Mouse (Mus musculus) CH12.LX (cell line): ENCODE results near the gene Itgb3.
A peak's percentile ranks its signal among the peaks of the same experiment; 100 is the strongest.

Experiments
- CHD2 ChIP-seq: IDR thresholded peaks from 2 replicates; pipeline ENCODE4 v1.6.1; 2011; ENCODE audit warnings: low read length, improper control_type of control experiment
- CTCF ChIP-seq, 2 experiments: IDR thresholded peaks in 1 of 2; conservative IDR thresholded peaks in 1 of 2; 2 replicates each; pipeline ENCODE4 v1.5.1; 2011 to 2012; ENCODE audit warnings: low read depth in 2 of 2, low read length in 2 of 2, improper control_type of control experiment in 1 of 2, inconsistent platforms in 1 of 2, mild to moderate bottlenecking in 1 of 2, moderate library complexity in 1 of 2
- EP300 ChIP-seq: IDR thresholded peaks from 2 replicates; pipeline ENCODE4 v1.6.1; 2011; ENCODE audit warnings: low read length, improper control_type of control experiment
- GABPA ChIP-seq: IDR thresholded peaks from 2 replicates; pipeline ENCODE4 v1.6.1; 2012; ENCODE audit warnings: low read depth, low read length, improper control_type of control experiment, inconsistent platforms; ENCODE audit not compliant: insufficient replicate concordance
- MAFK ChIP-seq: IDR thresholded peaks from 2 replicates; pipeline ENCODE4 v1.6.1; 2011; ENCODE audit warnings: low read length, improper control_type of control experiment; ENCODE audit not compliant: insufficient replicate concordance
- MAX ChIP-seq: IDR thresholded peaks from 2 replicates; pipeline ENCODE4 v1.6.1; 2011; ENCODE audit warnings: low read length, improper control_type of control experiment
- POLR2A ChIP-seq: IDR thresholded peaks from 2 replicates; pipeline ENCODE4 v1.6.1; 2011; ENCODE audit warnings: low read depth, mild to moderate bottlenecking, improper control_type of control experiment, low read length
- RCOR1 ChIP-seq: conservative IDR thresholded peaks from 2 replicates; pipeline ENCODE4 v1.6.1; 2012; ENCODE audit warnings: low read depth, mild to moderate bottlenecking, inconsistent platforms, low read length, improper control_type of control experiment
- USF1 ChIP-seq: IDR thresholded peaks from 2 replicates; pipeline ENCODE4 v1.6.1; 2014; ENCODE audit warnings: low read depth, mild to moderate bottlenecking, inconsistent platforms, low read length, improper control_type of control experiment
- ZC3H11A ChIP-seq: IDR thresholded peaks from 2 replicates; pipeline ENCODE4 v1.6.1; 2012; ENCODE audit warnings: low read depth, mild to moderate bottlenecking, inconsistent platforms, low read length, improper control_type of control experiment
- ZMIZ1 ChIP-seq: IDR thresholded peaks from 2 replicates; pipeline ENCODE4 v1.6.1; 2012; ENCODE audit warnings: low read depth, mild to moderate bottlenecking, inconsistent platforms, low read length, improper control_type of control experiment

DNA sequence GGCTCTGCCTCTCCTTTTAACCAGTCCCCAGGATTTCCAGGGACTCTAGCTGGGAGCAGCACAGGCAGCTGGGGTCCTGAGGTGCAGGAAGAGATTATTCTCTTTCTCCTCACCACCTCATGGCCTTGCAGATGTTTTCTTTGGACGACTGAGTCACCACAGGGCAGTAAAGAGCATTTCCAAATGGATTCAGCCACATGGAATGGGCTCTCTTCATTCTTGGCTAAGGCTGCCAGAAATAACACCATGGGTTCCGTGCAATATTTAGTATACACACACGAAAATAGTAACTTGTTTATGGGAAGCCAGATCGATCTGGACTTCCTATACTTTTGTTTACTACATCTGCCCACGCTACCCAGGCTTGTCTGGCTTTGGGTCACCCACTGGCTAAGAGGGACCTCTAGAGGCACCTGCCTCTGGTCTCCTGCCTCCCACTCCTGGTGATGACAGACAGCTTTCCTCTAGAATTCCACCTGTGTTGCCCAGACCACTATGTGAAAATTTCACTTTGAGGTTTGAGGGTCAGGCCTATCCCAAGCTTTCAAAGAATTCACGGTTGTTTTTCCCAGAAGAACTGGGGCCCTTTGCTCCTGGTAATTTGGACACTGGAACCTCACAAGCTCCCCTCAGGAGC is 55.6 kb downstream of the Itgb3 start:
- TF ChIP-seq USF1, result no peak
- no peak for TF ChIP-seq POLR2A
- TF ChIP-seq MAFK, result no peak
- TF ChIP-seq CHD2, result no peak
- TF ChIP-seq ZC3H11A, result no peak
- peak in 1 of 2 experiments; percentile 33; a peak in 2 of 4 replicates for TF ChIP-seq CTCF (conservative IDR thresholded peaks at IDR 0.05 in 1 of 2, IDR thresholded peaks at IDR 0.05 in 1 of 2; ENCODE audit: low read depth in 2 of 2, low read length in 2 of 2)
- TF ChIP-seq MAX, result no peak
- TF ChIP-seq GABPA, result no peak
- TF ChIP-seq ZMIZ1, result no peak
- TF ChIP-seq RCOR1, result no peak
- no peak for TF ChIP-seq EP300
